Mouse (Mus musculus) forebrain, embryonic 16.5 days (tissue): Measurements from ENCODE around the gene Acadm. TPM values are rescaled to one million over a fixed set of nuclear protein-coding genes. Genes with fewer than 3 reads are reported as not detected.

Source experiments
- ATAC-seq: fragments of 200-750 bp; cut with Nextera tagmentation; 2 replicates; pipeline ENCODE4 v1.8.0; 2017; ENCODE audit warnings: mild to moderate bottlenecking, moderate library complexity
- H3K27ac ChIP-seq: fragments of 300-500 bp; sonication (generic); 2 replicates; pipeline ENCODE4 v1.5.1; 2014; ENCODE audit warnings: low read length, control low read depth
- H3K27me3 ChIP-seq: fragments of 300-500 bp; sonication (generic); replicated peaks from 2 replicates; pipeline ENCODE4 v1.6.1; 2014; ENCODE audit warnings: low read length; ENCODE audit not compliant: control insufficient read depth, insufficient read depth
- H3K36me3 ChIP-seq: fragments of 300-500 bp; sonication (generic); 2 replicates; pipeline ENCODE4 v1.6.1; 2014; ENCODE audit not compliant: control insufficient read depth, insufficient read depth
- H3K4me1 ChIP-seq: fragments of 300-500 bp; sonication (generic); replicated peaks from 2 replicates; pipeline ENCODE4 v1.6.1; 2014; ENCODE audit warnings: low read length; ENCODE audit not compliant: control insufficient read depth, insufficient read depth
- H3K4me2 ChIP-seq: fragments of 300-500 bp; sonication (generic); 2 replicates; pipeline ENCODE4 v1.6.1; 2014; ENCODE audit warnings: mild to moderate bottlenecking, low read length, control low read depth
- H3K4me3 ChIP-seq: fragments of 300-500 bp; sonication (generic); replicated peaks from 2 replicates; pipeline ENCODE4 v1.5.1; 2014; ENCODE audit warnings: mild to moderate bottlenecking, low read length, control low read depth
- H3K9ac ChIP-seq: fragments of 300-500 bp; sonication (generic); replicated peaks from 2 replicates; pipeline ENCODE4 v1.6.1; 2014; ENCODE audit warnings: low read depth, low read length, control low read depth
- H3K9me3 ChIP-seq: fragments of 300-500 bp; sonication (generic); 2 replicates; pipeline ENCODE4 v1.6.1; 2016; ENCODE audit warnings: low read length; ENCODE audit not compliant: control insufficient read depth
- WGBS: fragments of 180-500 bp; shearing (Covaris S2); extraction: QIAGEN DNeasy Blood & Tissue Kit; methylation state at CpG from one replicate; pipeline ENCODE4 v1.1.7; 2014; 5-methylcytosine and 5-hydroxymethylcytosine counted together
- polyA plus RNA-seq: library from polyadenylated mRNA; unstranded; fragments of >200 nt; fragmentation: Nextera tagmentation; extraction: Ambion mirVana; gene quantifications from 2 replicates; pipeline ENCODE4 v1.2.1, GENCODE M21; 2015

Gene Acadm
- polyA plus RNA-seq, 1 experiment from 2014 or later, result 37.6 TPM

GRCm38 (mm10) chr3:153943901-153944334 lies 514 bp downstream of the Acadm start:
- Histone ChIP-seq H3K36me3 (no peaks in the 10 kb centered on the region), H3K27ac (peak overlapping the region; percentile 58; the same call in 1 of the 2 replicates), H3K4me2 (peak overlapping the region; percentile 91), H3K4me3 (peak overlapping the region; percentile 68), H3K9ac (peak overlapping the region; percentile 69), H3K9me3 (no peaks in the 10 kb centered on the region), H3K4me1 (peaks cover 18% of the 10 kb centered on the region), H3K27me3 (no peaks in the 10 kb centered on the region)
- peak; percentile 48 for ATAC-seq
- under 1% methylated on average over 19 of the region's 19 CpGs for WGBS

- H3K9ac ChIP-seq, result no peak overlapping the region
- H3K36me3 ChIP-seq, result no peaks in the 10 kb centered on the region
- H3K9me3 ChIP-seq, result no peaks in the 10 kb centered on the region
- WGBS, result 14% methylated on average over 12 of the region's 12 CpGs
- H3K4me2 ChIP-seq, result peak overlapping the region; percentile 91
- H3K4me3 ChIP-seq, result peak overlapping the region; percentile 2; the same call in 1 of the 2 replicates
- H3K27me3 ChIP-seq, result no peaks in the 10 kb centered on the region
- ATAC-seq, result no peak
- peaks cover 18% of the 10 kb centered on the region for H3K4me1 ChIP-seq
- no peak overlapping the region for H3K27ac ChIP-seq
Observed at GRCm38 (mm10) chr3:153943003-153943640, 1.3 kb downstream of the Acadm start.

DNA sequence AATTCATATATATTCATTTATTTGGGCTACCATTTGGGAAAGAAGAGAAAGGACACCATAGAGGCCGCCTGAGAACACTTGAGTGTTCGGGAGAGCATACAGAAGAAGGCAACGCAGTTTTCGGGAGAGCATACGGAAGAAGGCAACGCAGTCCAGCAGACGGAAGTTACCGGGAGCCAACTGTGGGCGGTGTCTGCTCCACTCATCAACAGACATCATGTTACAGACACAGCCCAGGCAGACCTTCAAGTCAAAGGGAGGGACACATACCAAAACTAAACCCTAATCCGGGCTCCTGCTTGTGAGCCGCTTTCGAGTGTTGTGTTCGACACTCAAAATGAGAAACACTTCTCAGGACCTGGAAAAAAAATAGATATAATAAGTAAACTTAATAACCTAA lies 2.8 kb downstream of the Acadm start:
- Histone ChIP-seq H3K27ac (no peak overlapping the region), H3K4me1 (peaks cover 18% of the 10 kb centered on the region), H3K9me3 (no peaks in the 10 kb centered on the region), H3K9ac (no peak overlapping the region), H3K36me3 (no peaks in the 10 kb centered on the region), H3K27me3 (no peaks in the 10 kb centered on the region), H3K4me3 (no peak overlapping the region), H3K4me2 (no peak overlapping the region)
- ATAC-seq, result no peak
- 95% methylated on average over 13 of the region's 13 CpGs for WGBS

GRCm38 (mm10) chr3:153940486-153940885 lies 3.9 kb downstream of the Acadm start:
- H3K27ac ChIP-seq, result no peak overlapping the region
- H3K27me3 ChIP-seq, result no peaks in the 10 kb centered on the region
- whole genome bisulfite sequencing, result 94% methylated on average over 9 of the region's 9 CpGs
- no peak overlapping the region for H3K9ac ChIP-seq
- peaks cover 18% of the 10 kb centered on the region for H3K4me1 ChIP-seq
- no peaks in the 10 kb centered on the region for H3K36me3 ChIP-seq
- H3K4me2 ChIP-seq, result no peak overlapping the region
- no peaks in the 10 kb centered on the region for H3K9me3 ChIP-seq
- no peak overlapping the region for H3K4me3 ChIP-seq
- no peak for ATAC-seq

GRCm38 (mm10) chr3:153940021-153940420 lies 4.4 kb downstream of the Acadm start:
- Histone ChIP-seq H3K4me2 (no peak overlapping the region), H3K4me3 (no peak overlapping the region), H3K9ac (no peak overlapping the region), H3K36me3 (no peaks in the 10 kb centered on the region), H3K27ac (no peak overlapping the region), H3K27me3 (no peaks in the 10 kb centered on the region), H3K4me1 (peaks cover 16% of the 10 kb centered on the region), H3K9me3 (no peaks in the 10 kb centered on the region)
- ATAC-seq, result no peak
- WGBS, result 81% methylated on average over 8 of the region's 8 CpGs

DNA sequence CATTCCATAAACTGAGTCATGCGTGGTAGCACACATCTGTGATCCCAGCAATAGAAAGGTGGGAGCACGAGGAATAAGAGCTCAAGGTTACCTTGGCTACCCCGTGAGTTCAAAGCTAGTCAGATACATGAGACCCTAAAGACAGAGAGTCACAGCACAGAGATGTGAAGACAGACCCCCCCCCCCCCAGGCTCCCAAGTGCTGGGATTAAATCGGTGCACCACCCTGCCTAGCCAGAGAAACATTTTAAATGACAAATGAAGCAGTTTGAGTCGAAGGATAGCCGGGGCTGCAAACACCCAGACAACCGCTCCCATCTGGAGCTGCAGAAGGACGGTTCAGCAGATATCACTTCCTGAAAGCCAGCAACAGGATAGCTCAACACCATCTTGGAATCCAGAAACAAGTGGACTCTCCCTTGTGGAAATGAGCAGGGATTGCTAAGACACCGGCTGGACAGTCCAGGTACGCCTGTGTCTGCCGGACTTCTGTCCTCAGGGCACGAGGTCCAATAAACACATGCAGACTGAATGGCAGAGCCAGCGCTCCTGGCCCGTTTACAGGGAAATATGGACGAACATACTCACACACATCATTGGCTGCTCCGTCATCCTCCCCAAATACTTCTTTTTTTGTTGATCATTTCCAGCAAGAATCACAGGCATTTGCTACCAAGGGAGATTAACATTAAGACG lies 7.2 kb downstream of the Acadm start:
- no peaks in the 10 kb centered on the region for H3K9me3 ChIP-seq
- H3K4me2 ChIP-seq, result no peak overlapping the region
- no peak overlapping the region for H3K4me3 ChIP-seq
- H3K27me3 ChIP-seq, result no peaks in the 10 kb centered on the region
- ATAC-seq, result no peak
- no peaks in the 10 kb centered on the region for H3K4me1 ChIP-seq
- H3K9ac ChIP-seq, result no peak overlapping the region
- WGBS, result 93% methylated on average over 17 of the region's 17 CpGs
- H3K27ac ChIP-seq, result no peak overlapping the region
- H3K36me3 ChIP-seq, result no peaks in the 10 kb centered on the region

DNA sequence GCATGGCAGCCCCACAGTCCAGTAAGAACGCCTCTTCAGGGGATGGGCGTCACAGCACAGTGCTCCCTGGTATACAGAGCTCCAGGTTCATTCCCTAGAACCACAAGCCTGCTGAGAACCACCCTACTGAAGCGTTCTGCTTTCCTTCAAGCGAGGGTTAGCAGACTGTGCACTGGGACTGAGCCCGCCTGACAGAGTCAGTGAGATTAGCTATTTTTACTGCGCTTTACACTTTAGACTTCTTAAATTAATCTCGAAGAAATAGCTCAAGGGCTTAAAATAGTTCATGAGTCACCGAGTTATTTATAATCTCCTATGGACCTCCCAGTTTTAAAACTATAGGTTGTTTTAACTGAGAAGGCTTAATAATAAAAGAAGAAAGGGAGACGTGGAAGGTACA lies 8.6 kb downstream of the Acadm start:
- Histone ChIP-seq H3K4me2 (no peak overlapping the region), H3K36me3 (no peaks in the 10 kb centered on the region), H3K9me3 (no peaks in the 10 kb centered on the region), H3K27ac (no peak overlapping the region), H3K4me3 (no peak overlapping the region), H3K27me3 (no peaks in the 10 kb centered on the region), H3K9ac (no peak overlapping the region), H3K4me1 (no peaks in the 10 kb centered on the region)
- no peak for ATAC-seq
- 92% methylated on average over 9 of the region's 9 CpGs for WGBS

DNA sequence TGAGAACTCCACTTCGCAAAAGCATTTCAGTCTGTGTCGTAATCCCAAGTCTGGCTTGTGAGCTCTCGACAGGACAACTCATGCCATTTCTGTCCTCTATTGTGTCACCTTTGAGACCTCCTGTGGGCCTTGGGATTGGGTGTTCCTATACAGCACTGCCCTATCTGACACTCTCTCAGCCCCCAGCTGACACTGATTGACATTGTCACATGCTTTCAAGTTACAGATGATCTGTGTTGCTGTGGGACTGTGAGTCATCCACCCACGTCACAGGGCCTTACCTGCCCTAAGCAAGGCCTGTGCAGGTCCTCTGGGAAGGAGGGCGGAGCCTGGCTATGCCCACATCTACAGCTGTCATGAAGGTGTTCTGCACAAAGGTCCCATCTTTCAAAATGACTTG lies 12.0 kb downstream of the Acadm start:
- Histone ChIP-seq H3K36me3 (no peaks in the 10 kb centered on the region), H3K9ac (no peak overlapping the region), H3K27ac (no peak overlapping the region), H3K4me3 (no peak overlapping the region), H3K4me1 (no peaks in the 10 kb centered on the region), H3K4me2 (no peak overlapping the region), H3K9me3 (no peaks in the 10 kb centered on the region), H3K27me3 (no peaks in the 10 kb centered on the region)
- 93% methylated on average over 5 of the region's 5 CpGs for WGBS
- ATAC-seq, result no peak

DNA sequence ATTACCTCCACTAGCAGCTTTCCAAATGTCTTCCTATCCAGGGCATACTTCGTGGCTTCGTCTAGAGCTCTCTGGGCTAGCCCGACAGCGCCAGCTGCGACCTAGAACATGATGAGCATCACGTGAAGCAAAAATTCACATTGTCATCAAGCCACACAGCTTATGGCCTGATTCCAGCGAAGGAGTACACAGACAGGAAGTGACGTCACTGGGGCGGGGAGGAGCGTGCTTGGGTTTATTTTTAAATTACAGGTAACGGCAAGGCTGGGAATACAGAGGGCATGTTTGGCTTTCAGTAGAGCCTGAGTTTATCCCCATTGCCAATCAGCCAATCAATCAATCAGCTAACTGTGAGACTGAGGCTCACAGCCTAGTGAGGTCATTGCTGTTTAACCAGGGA lies 14.9 kb downstream of the Acadm start:
- no peak overlapping the region for H3K4me3 ChIP-seq
- H3K36me3 ChIP-seq, result no peaks in the 10 kb centered on the region
- no peaks in the 10 kb centered on the region for H3K4me1 ChIP-seq
- 97% methylated on average over 11 of the region's 11 CpGs for WGBS
- no peaks in the 10 kb centered on the region for H3K9me3 ChIP-seq
- no peak overlapping the region for H3K4me2 ChIP-seq
- no peaks in the 10 kb centered on the region for H3K27me3 ChIP-seq
- H3K27ac ChIP-seq, result no peak overlapping the region
- no peak overlapping the region for H3K9ac ChIP-seq
- ATAC-seq, result no peak
